Mouse (Mus musculus) ovary, postnatal 10 days (tissue): ENCODE results near the gene Zfp697.
"Not testable (repeated sequence)": the region's sequence is repeated elsewhere in the genome, so short reads cannot be mapped to it uniquely, and the experiment has no call there.

Experiments
- DNase-seq: peaks from one replicate; pipeline ENCODE4 v3.0.0; 2022; ENCODE audit warnings: low spot score

Gene Zfp697

GRCm38 (mm10) chr3:98419786-98420070 lies 37.5 kb downstream of the Zfp697 start:
- DNase-seq = no peak

GRCm38 (mm10) chr3:98422926-98423325 lies 40.7 kb downstream of the Zfp697 start:
- DNase-seq = no peak

- DNase-seq = no peak
Measured at GRCm38 (mm10) chr3:98426749-98427148, 44.5 kb downstream of the Zfp697 start.

- no peak for DNase-seq
Measured at GRCm38 (mm10) chr3:98427260-98427599, 45.0 kb downstream of the Zfp697 start.

- peak; percentile 30 for DNase-seq
Measured at GRCm38 (mm10) chr3:98427600-98428448, 45.6 kb downstream of the Zfp697 start.

- no peak for DNase-seq
Measured at GRCm38 (mm10) chr3:98428449-98428775, 46.2 kb downstream of the Zfp697 start.

GRCm38 (mm10) chr3:98428928-98429525 lies 46.8 kb downstream of the Zfp697 start:
- DNase-seq = no peak

GRCm38 (mm10) chr3:98434088-98434816 lies 52.0 kb downstream of the Zfp697 start:
- no peak for DNase-seq

GRCm38 (mm10) chr3:98435030-98435429 lies 52.8 kb downstream of the Zfp697 start:
- DNase-seq = no peak

- not testable (repeated sequence) for DNase-seq
Measured at GRCm38 (mm10) chr3:98442245-98442644, 60.0 kb downstream of the Zfp697 start.

GRCm38 (mm10) chr3:98443149-98443779 lies 61.0 kb downstream of the Zfp697 start:
- not testable (repeated sequence) for DNase-seq

GRCm38 (mm10) chr3:98443924-98444323 lies 61.7 kb downstream of the Zfp697 start:
- not testable (repeated sequence) for DNase-seq

- DNase-seq = not testable (repeated sequence)
Measured at GRCm38 (mm10) chr3:98453786-98454185, 71.5 kb downstream of the Zfp697 start.

GRCm38 (mm10) chr3:98457026-98457425 lies 74.8 kb downstream of the Zfp697 start, which contains the start of gene Gm4450:
Gm4450 (minus strand) TSS chr3:98457126.
- not testable (repeated sequence) for DNase-seq

GRCm38 (mm10) chr3:98469323-98469722 lies 87.1 kb downstream of the Zfp697 start:
- not testable (repeated sequence) for DNase-seq

GRCm38 (mm10) chr3:98471057-98471456 lies 88.8 kb downstream of the Zfp697 start:
- not testable (repeated sequence) for DNase-seq

GRCm38 (mm10) chr3:98471499-98471898 lies 89.2 kb downstream of the Zfp697 start:
- DNase-seq = not testable (repeated sequence)

GRCm38 (mm10) chr3:98494184-98494583 lies 111.9 kb downstream of the Zfp697 start:
- not testable (repeated sequence) for DNase-seq

- not testable (repeated sequence) for DNase-seq
Measured at GRCm38 (mm10) chr3:98495055-98495454, 112.8 kb downstream of the Zfp697 start.

GRCm38 (mm10) chr3:98496762-98497161 lies 114.5 kb downstream of the Zfp697 start:
- DNase-seq = not testable (repeated sequence)

- not testable (repeated sequence) for DNase-seq
Measured at GRCm38 (mm10) chr3:98497401-98497800, 115.1 kb downstream of the Zfp697 start.

- not testable (repeated sequence) for DNase-seq
Measured at GRCm38 (mm10) chr3:98507229-98507628, 125.0 kb downstream of the Zfp697 start.
